Mouse (Mus musculus) G1E (cell line): ENCODE data around the gene Arhgef25.

ENCODE experiments used
- CTCF ChIP-seq: IDR thresholded peaks from 2 replicates; pipeline ENCODE4 v1.5.1; 2012; ENCODE audit warnings: low read depth, low read length, inconsistent platforms, mixed read lengths
- GATA1 ChIP-seq: IDR thresholded peaks from 2 replicates; pipeline ENCODE4 v1.6.1; 2012; ENCODE audit warnings: borderline replicate concordance, low read length, inconsistent platforms, mixed read lengths

- TF ChIP-seq CTCF (no peak), GATA1 (no peak)
These were observed 23.4 kb upstream of the Arhgef25 start for GRCm38 (mm10) chr10:127213272-127213671.
